Mouse (Mus musculus): Measurements from ENCODE around the gene Nppc. TPM values are rescaled to one million over a fixed set of nuclear protein-coding genes. Genes with fewer than 3 reads are reported as not detected.

Gene Nppc
- polyA plus RNA-seq (2014; fragmentation: Nextera tagmentation; extraction: Ambion mirVana) = 8.8 and 11.0 TPM in 2 replicates

DNA sequence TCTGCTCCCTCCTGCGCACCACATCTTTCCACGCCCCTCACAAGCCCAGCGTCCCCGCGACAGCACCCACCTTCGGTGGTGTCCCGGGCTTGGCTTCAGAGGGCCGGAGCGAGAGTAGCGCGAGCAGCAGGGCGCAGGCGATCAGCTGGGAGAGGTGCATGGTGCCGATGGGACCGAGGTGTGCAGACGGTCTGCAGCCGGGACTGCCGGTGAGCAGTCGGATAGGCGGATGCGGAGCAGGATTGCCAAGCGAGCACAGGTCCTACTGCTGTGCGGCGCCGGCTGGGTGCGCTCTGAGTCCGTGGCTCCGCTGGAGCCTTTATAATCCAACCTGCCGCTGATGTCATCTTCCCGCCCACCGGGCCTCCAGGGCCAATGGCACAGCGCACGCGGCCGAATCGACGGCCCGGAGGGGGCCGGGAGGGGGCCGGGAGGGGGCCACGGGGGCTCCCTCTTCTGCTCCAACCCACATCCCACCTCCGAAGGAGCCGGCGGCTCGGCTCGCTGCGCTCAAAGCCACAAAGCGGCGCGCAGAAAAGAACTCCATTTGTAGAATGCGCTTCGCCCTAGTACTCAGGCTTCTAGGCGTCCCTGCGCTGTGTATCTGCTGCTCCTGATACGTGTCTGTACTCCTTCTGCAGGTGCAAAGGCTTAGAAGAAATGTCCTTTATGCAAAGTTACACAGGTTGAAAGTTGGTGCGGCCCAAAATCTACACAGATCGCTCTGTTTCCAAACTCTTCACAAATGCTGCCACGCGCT is at the start of gene Nppc:
Gene Nppc (minus strand): TSS at position 293 of the 760 bp plus-strand sequence.
- H3K27me3 ChIP-seq (ENCODE audit: control insufficient read depth, insufficient read depth, low read length) = peaks cover 11% of the 10 kb centered on the region

DNA sequence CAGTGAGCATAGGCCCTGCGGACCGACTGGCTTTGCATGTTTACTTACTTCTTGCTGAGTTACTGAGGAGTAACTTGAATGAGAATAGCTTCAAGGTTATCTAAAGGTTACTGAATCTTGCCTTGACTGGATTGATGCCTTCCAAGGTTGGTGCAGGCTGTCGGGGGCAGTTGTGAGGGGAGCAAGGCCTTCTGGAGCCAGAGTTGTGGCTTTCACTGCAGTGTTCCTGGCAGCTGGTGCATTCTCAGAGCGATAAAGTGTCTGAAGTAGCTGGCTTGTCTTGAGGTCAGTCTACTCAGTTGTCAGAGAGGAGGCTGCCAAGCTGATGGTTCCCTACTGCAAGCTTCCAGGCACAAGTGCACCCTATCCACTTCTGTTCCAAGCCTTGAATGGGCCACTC is 49.0 kb upstream of the Nppc start:
- 86% methylated on average over 4 of the region's 4 CpGs for WGBS
- Histone ChIP-seq H3K27me3 (ENCODE audit: control insufficient read depth, insufficient read depth, low read length) (no peaks in the 10 kb centered on the region), H3K27ac (ENCODE audit: low read depth, low read length) (no peak overlapping the region), H3K9ac (ENCODE audit: low read length) (no peak overlapping the region), H3K4me1 (ENCODE audit: control insufficient read depth, insufficient read depth, low read length) (no peaks in the 10 kb centered on the region), H3K4me2 (ENCODE audit: low read depth) (no peak overlapping the region), H3K9me3 (ENCODE audit: control insufficient read depth, low read length) (no peaks in the 10 kb centered on the region), H3K36me3 (ENCODE audit: control insufficient read depth, insufficient read depth, low read length) (no peaks in the 10 kb centered on the region), H3K4me3 (ENCODE audit: low read depth, low read length) (no peak overlapping the region)
- ATAC-seq (ENCODE audit: insufficient read depth, low FRiP score, low TSS enrichment) (no peak), DNase-seq (ENCODE audit: low spot score) (no peak)

More for the DNA sequence above, at the start of gene Nppc:
- peak within 1 kb of the TSS; percentile 55 for H3K4me3 ChIP-seq (ENCODE audit: low read depth, low read length)
- no peaks in the 10 kb centered on the region for H3K9me3 ChIP-seq (ENCODE audit: control insufficient read depth, low read length)
- 4% methylated on average over 59 of the region's 59 CpGs for WGBS
- H3K9ac ChIP-seq (ENCODE audit: low read length) = peak within 1 kb of the TSS; percentile 67
- peak within 1 kb of the TSS; percentile 96 for H3K4me2 ChIP-seq (ENCODE audit: low read depth)
- DNase-seq (ENCODE audit: low spot score) (peak; percentile 85), ATAC-seq (ENCODE audit: insufficient read depth, low FRiP score, low TSS enrichment) (peak; percentile 88)
- H3K27ac ChIP-seq (ENCODE audit: low read depth, low read length) = no peak within 1 kb of the TSS
- H3K36me3 ChIP-seq (ENCODE audit: control insufficient read depth, insufficient read depth, low read length) = no peaks in the 10 kb centered on the region
- peaks cover 2% of the 10 kb centered on the region; the same call in 1 of the 2 replicates for H3K4me1 ChIP-seq (ENCODE audit: control insufficient read depth, insufficient read depth, low read length)

DNA sequence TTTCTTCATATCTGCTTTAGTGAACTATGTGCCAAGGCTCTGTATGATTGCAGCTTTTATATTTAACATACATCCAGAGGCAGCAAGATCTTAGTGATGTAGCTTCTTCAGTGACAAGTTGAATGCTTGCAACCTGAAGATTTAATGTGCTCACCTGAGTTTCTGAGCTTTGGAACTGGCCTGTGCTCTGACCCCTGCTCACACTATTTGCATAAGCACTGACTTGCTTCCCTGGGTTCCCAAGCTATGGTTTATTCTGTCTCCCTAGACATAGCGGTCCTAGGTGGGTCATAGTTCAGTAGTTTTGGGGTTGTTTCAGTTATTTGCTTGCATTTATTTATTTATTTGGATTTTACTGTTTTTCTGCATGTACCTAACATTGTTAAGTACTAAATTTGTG is 47.8 kb upstream of the Nppc start:
- DNase-seq (ENCODE audit: low spot score) (no peak), ATAC-seq (ENCODE audit: insufficient read depth, low FRiP score, low TSS enrichment) (no peak)
- Histone ChIP-seq H3K4me1 (ENCODE audit: control insufficient read depth, insufficient read depth, low read length) (no peaks in the 10 kb centered on the region), H3K9me3 (ENCODE audit: control insufficient read depth, low read length) (no peaks in the 10 kb centered on the region), H3K4me3 (ENCODE audit: low read depth, low read length) (no peak overlapping the region), H3K36me3 (ENCODE audit: control insufficient read depth, insufficient read depth, low read length) (no peaks in the 10 kb centered on the region), H3K9ac (ENCODE audit: low read length) (no peak overlapping the region), H3K27ac (ENCODE audit: low read depth, low read length) (no peak overlapping the region), H3K4me2 (ENCODE audit: low read depth) (no peak overlapping the region), H3K27me3 (ENCODE audit: control insufficient read depth, insufficient read depth, low read length) (no peaks in the 10 kb centered on the region)
- 91% methylated on average over 1 of the region's 1 CpGs for whole genome bisulfite sequencing

DNA sequence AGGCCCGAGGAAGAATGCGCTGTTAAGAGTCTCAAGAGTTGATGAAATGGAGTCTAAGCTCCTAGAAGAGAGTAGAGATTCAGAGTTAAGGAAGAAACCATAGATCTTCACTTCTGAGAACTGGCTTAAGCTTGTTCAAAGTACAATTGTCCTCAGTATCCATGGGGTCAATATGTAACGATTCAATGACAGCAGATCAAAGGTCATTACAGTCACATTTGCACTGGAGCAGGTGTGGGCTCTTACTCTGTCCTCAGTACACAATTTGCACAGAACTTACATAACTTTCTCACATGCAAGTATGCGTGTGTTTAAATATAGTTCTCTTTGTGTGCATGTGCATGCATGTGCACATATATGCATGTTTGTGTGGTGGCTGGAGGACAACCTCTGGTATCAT is 42.7 kb upstream of the Nppc start:
- no peak for DNase-seq (ENCODE audit: low spot score)
- WGBS = 96% methylated on average over 4 of the region's 4 CpGs
- ATAC-seq (ENCODE audit: insufficient read depth, low FRiP score, low TSS enrichment) = no peak
- Histone ChIP-seq H3K4me2 (ENCODE audit: low read depth) (no peak overlapping the region), H3K4me1 (ENCODE audit: control insufficient read depth, insufficient read depth, low read length) (no peaks in the 10 kb centered on the region), H3K36me3 (ENCODE audit: control insufficient read depth, insufficient read depth, low read length) (no peaks in the 10 kb centered on the region), H3K9ac (ENCODE audit: low read length) (no peak overlapping the region), H3K4me3 (ENCODE audit: low read depth, low read length) (no peak overlapping the region), H3K9me3 (ENCODE audit: control insufficient read depth, low read length) (no peaks in the 10 kb centered on the region), H3K27me3 (ENCODE audit: control insufficient read depth, insufficient read depth, low read length) (no peaks in the 10 kb centered on the region), H3K27ac (ENCODE audit: low read depth, low read length) (no peak overlapping the region)

DNA sequence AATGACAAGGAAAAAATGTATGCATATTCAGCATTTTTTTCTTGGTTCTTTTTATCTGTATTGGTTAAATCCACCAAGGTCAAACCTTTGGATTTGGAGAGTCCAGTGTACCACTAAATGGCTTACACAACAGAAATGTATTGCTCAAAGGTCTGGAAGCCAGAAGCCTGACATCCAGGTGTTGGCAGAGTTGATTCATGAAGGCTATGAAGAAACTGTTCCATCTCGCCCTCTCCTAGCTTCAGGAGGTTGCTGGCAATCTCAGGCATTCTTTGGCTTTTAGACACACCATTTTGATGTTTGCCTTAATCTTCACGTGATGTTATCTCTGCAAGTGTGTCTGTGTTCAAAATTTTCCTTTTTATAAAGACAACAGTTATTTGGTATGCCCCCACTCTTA is 41.7 kb upstream of the Nppc start:
- H3K4me2 ChIP-seq (ENCODE audit: low read depth) = no peak overlapping the region
- no peak overlapping the region for H3K9ac ChIP-seq (ENCODE audit: low read length)
- no peaks in the 10 kb centered on the region for H3K9me3 ChIP-seq (ENCODE audit: control insufficient read depth, low read length)
- 92% methylated on average over 2 of the region's 2 CpGs for WGBS
- H3K27ac ChIP-seq (ENCODE audit: low read depth, low read length) = no peak overlapping the region
- no peaks in the 10 kb centered on the region for H3K27me3 ChIP-seq (ENCODE audit: control insufficient read depth, insufficient read depth, low read length)
- no peaks in the 10 kb centered on the region for H3K36me3 ChIP-seq (ENCODE audit: control insufficient read depth, insufficient read depth, low read length)
- no peak for DNase-seq (ENCODE audit: low spot score)
- no peak for ATAC-seq (ENCODE audit: insufficient read depth, low FRiP score, low TSS enrichment)
- H3K4me3 ChIP-seq (ENCODE audit: low read depth, low read length) = no peak overlapping the region
- no peaks in the 10 kb centered on the region for H3K4me1 ChIP-seq (ENCODE audit: control insufficient read depth, insufficient read depth, low read length)

DNA sequence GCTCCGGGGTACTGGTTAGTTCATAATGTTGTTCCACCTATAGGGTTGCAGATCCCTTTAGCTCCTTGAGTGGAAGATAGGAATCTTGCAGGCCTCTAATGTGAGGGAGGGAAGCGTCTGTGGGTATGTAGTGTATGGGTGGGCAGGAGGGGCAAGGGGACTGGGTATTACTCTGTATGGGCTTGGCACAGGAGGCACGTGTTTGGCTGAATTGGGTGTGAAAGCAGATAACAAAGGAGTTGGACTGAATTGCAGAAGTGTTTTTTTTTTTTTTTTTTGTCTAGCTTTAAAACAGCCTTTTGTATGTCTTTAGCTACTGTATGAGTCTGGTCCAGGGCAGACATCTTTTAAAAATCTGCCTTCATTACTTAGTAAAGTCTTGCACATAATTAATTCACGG is 39.2 kb upstream of the Nppc start:
- WGBS = 88% methylated on average over 4 of the region's 4 CpGs
- H3K9ac ChIP-seq (ENCODE audit: low read length) = no peak overlapping the region
- peaks cover 6% of the 10 kb centered on the region; the same call in 1 of the 2 replicates for H3K4me1 ChIP-seq (ENCODE audit: control insufficient read depth, insufficient read depth, low read length)
- no peak overlapping the region for H3K4me2 ChIP-seq (ENCODE audit: low read depth)
- no peak overlapping the region for H3K27ac ChIP-seq (ENCODE audit: low read depth, low read length)
- no peaks in the 10 kb centered on the region for H3K27me3 ChIP-seq (ENCODE audit: control insufficient read depth, insufficient read depth, low read length)
- DNase-seq (ENCODE audit: low spot score) (no peak), ATAC-seq (ENCODE audit: insufficient read depth, low FRiP score, low TSS enrichment) (no peak)
- H3K4me3 ChIP-seq (ENCODE audit: low read depth, low read length) = no peak overlapping the region
- no peaks in the 10 kb centered on the region for H3K9me3 ChIP-seq (ENCODE audit: control insufficient read depth, low read length)
- H3K36me3 ChIP-seq (ENCODE audit: control insufficient read depth, insufficient read depth, low read length) = no peaks in the 10 kb centered on the region

DNA sequence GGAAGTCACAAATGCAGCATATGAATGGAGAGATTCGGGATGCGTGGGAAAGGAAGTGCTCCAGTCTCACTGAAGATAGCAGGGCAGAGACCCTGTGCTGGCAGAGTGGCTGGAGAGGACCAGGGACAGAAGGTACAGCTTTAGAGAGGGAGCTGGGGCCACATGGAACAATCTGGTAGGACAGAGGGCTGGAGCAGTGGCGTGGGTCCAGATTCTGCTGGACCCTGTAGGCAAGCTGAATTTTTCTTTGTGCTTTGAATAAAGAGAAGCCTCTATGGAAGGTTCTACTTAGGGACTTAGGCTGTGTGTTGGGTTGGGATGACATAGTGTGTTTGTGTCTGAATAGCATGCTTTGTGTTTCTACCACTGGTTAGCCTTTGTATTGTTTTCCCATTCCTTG is 35.1 kb upstream of the Nppc start:
- Histone ChIP-seq H3K27ac (ENCODE audit: low read depth, low read length) (no peak overlapping the region), H3K9ac (ENCODE audit: low read length) (no peak overlapping the region), H3K4me3 (ENCODE audit: low read depth, low read length) (no peak overlapping the region), H3K4me1 (ENCODE audit: control insufficient read depth, insufficient read depth, low read length) (peaks cover 13% of the 10 kb centered on the region; the same call in 1 of the 2 replicates), H3K27me3 (ENCODE audit: control insufficient read depth, insufficient read depth, low read length) (no peaks in the 10 kb centered on the region), H3K36me3 (ENCODE audit: control insufficient read depth, insufficient read depth, low read length) (no peaks in the 10 kb centered on the region), H3K9me3 (ENCODE audit: control insufficient read depth, low read length) (no peaks in the 10 kb centered on the region), H3K4me2 (ENCODE audit: low read depth) (no peak overlapping the region)
- ATAC-seq (ENCODE audit: insufficient read depth, low FRiP score, low TSS enrichment) (no peak), DNase-seq (ENCODE audit: low spot score) (no peak)
- WGBS = 85% methylated on average over 3 of the region's 3 CpGs

DNA sequence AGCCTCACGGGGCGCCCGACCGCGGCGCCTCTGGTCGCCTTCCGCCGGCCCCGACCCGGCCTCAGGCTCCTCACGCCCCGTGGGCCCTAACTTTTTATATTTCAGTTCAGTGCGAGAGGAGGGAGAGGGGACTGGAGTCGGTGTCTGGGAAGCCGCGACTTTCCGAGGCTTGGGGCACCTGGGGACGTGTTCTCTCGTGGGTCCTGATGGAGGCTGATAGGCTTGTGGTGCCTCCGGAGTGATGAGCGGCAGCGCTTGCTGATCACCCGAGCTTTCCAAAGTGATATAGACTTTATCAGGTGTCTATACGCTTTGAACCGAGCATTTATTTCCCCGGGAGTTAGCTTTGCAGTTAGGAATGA is 33.6 kb upstream of the Nppc start:
- Histone ChIP-seq H3K4me3 (ENCODE audit: low read depth, low read length) (peak overlapping the region; percentile 89), H3K27ac (ENCODE audit: low read depth, low read length) (peak overlapping the region; percentile 92), H3K4me1 (ENCODE audit: control insufficient read depth, insufficient read depth, low read length) (peaks cover 13% of the 10 kb centered on the region; the same call in 1 of the 2 replicates), H3K27me3 (ENCODE audit: control insufficient read depth, insufficient read depth, low read length) (no peaks in the 10 kb centered on the region), H3K4me2 (ENCODE audit: low read depth) (peak overlapping the region; percentile 70), H3K9me3 (ENCODE audit: control insufficient read depth, low read length) (no peaks in the 10 kb centered on the region), H3K9ac (ENCODE audit: low read length) (peak overlapping the region; percentile 94), H3K36me3 (ENCODE audit: control insufficient read depth, insufficient read depth, low read length) (no peaks in the 10 kb centered on the region)
- WGBS = 0% methylated on average over 27 of the region's 27 CpGs
- ATAC-seq (ENCODE audit: insufficient read depth, low FRiP score, low TSS enrichment) (peak; percentile 64; the same call in 1 of the 2 replicates), DNase-seq (ENCODE audit: low spot score) (no peak)

DNA sequence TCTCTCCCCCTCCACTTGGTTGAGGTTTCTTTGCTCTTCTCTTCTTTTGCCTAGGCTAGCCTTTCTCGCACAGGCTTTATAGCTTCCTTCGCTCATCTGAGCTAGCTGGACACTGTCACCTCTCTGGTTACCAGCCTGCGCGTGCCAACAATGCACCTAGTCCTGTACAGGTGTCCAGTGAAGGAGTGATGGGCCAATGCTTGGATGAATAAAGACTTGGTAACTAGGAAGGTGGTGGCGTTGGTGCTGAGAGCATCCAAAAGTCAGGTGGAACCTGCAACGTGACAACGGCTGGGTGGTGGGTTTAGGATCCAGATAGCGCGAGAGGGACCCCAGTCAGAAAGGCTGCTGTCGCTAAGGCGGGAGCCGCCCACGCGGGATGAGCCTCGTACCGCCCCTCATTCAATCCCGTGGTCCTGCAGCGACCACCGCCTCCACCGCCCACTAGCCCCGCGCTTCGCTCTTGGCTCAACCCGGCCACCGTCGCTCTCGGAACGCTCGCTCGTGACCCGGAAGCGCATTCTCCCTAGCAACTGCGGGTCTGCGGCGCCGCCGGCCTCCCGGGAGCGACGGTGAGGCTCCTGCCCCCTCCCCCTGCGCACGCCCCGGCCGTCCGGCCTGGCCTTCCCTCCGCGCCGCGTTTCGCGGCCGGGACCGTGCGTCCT is 33.1 kb upstream of the Nppc start, which contains the start of gene Dis3l2:
Gene Dis3l2 (plus strand): TSS at position 509 of the 665 bp plus-strand sequence.
- peak within 1 kb of the TSS; percentile 92 for H3K27ac ChIP-seq (ENCODE audit: low read depth, low read length)
- H3K27me3 ChIP-seq (ENCODE audit: control insufficient read depth, insufficient read depth, low read length) = no peaks in the 10 kb centered on the region
- H3K36me3 ChIP-seq (ENCODE audit: control insufficient read depth, insufficient read depth, low read length) = no peaks in the 10 kb centered on the region
- ATAC-seq (ENCODE audit: insufficient read depth, low FRiP score, low TSS enrichment) (peak; percentile 96), DNase-seq (ENCODE audit: low spot score) (peak; percentile 92)
- H3K4me1 ChIP-seq (ENCODE audit: control insufficient read depth, insufficient read depth, low read length) = peaks cover 13% of the 10 kb centered on the region; the same call in 1 of the 2 replicates
- peak within 1 kb of the TSS; percentile 94 for H3K9ac ChIP-seq (ENCODE audit: low read length)
- H3K4me3 ChIP-seq (ENCODE audit: low read depth, low read length) = peak within 1 kb of the TSS; percentile 89
- 2% methylated on average over 54 of the region's 54 CpGs for WGBS
- H3K9me3 ChIP-seq (ENCODE audit: control insufficient read depth, low read length) = no peaks in the 10 kb centered on the region
- peak within 1 kb of the TSS; percentile 70 for H3K4me2 ChIP-seq (ENCODE audit: low read depth)

Data from neural tube, embryonic 11.5 days (tissue).